Mouse (Mus musculus) erythroblast, embryonic 14.5 days (primary cell): ENCODE data around the gene Ces2b. TPM values are rescaled to one million over a fixed set of nuclear protein-coding genes. Genes with fewer than 3 reads are reported as not detected.
"Not testable (repeated sequence)": the region's sequence is repeated elsewhere in the genome, so short reads cannot be mapped to it uniquely, and the experiment has no call there.

Experiments
- H3K27me3 ChIP-seq: 2 replicates; pipeline ENCODE4 v1.6.1; 2012; ENCODE audit warnings: inconsistent platforms; ENCODE audit not compliant: control insufficient read depth
- H3K36me3 ChIP-seq: 2 replicates; pipeline ENCODE4 v1.6.1; 2012; ENCODE audit warnings: mild to moderate bottlenecking, inconsistent platforms; ENCODE audit not compliant: control insufficient read depth
- H3K4me1 ChIP-seq: 2 replicates; pipeline ENCODE4 v1.6.1; 2012; ENCODE audit warnings: inconsistent platforms; ENCODE audit not compliant: control insufficient read depth
- H3K4me3 ChIP-seq: replicated peaks from 2 replicates; pipeline ENCODE3; 2012; ENCODE audit warnings: moderate library complexity, mild to moderate bottlenecking, inconsistent platforms
- H3K9me3 ChIP-seq: 2 replicates; pipeline ENCODE4 v1.6.1; 2012; ENCODE audit warnings: low read length, inconsistent platforms, mixed read lengths; ENCODE audit not compliant: control insufficient read depth
- GATA1 ChIP-seq: IDR thresholded peaks from 2 replicates; pipeline ENCODE4 v1.6.1; 2012; ENCODE audit warnings: low read length, inconsistent platforms, mixed read lengths
- TAL1 ChIP-seq: IDR thresholded peaks from 3 replicates; pipeline ENCODE4 v1.6.1; 2012; ENCODE audit warnings: low read length, inconsistent platforms, mixed read lengths
- polyA plus RNA-seq: library from polyadenylated mRNA; stranded (reverse); fragments of >175 nt; gene quantifications from 2 replicates; pipeline ENCODE4 v1.2.3, GENCODE M21; 2012

The Ces2b gene
- polyA plus RNA-seq, 1 experiment, result not detected

- H3K4me1 ChIP-seq, result no peaks in the 10 kb centered on the region
- no peak overlapping the region for H3K4me3 ChIP-seq
- H3K9me3 ChIP-seq, result no peaks in the 10 kb centered on the region
- no peaks in the 10 kb centered on the region for H3K27me3 ChIP-seq
- no peaks in the 10 kb centered on the region for H3K36me3 ChIP-seq
- TF ChIP-seq TAL1 (no peak), GATA1 (no peak)
Observed at GRCm38 (mm10) chr8:104828221-104828620, 3.2 kb upstream of the Ces2b start.

GRCm38 (mm10) chr8:104841360-104842078, 10.1 kb downstream of the Ces2b start:
- TF ChIP-seq GATA1 (no peak), TAL1 (no peak)
- Histone ChIP-seq H3K4me1 (no peaks in the 10 kb centered on the region), H3K4me3 (no peak overlapping the region), H3K36me3 (no peaks in the 10 kb centered on the region), H3K27me3 (no peaks in the 10 kb centered on the region), H3K9me3 (no peaks in the 10 kb centered on the region)

GRCm38 (mm10) chr8:104846831-104847230, 15.5 kb downstream of the Ces2b start, which contains the start of gene Ces2c:
Ces2c (plus strand) TSS chr8:104847068.
- Histone ChIP-seq H3K4me1 (no peaks in the 10 kb centered on the region), H3K9me3 (no peaks in the 10 kb centered on the region), H3K27me3 (no peaks in the 10 kb centered on the region), H3K4me3 (no peak within 1 kb of the TSS), H3K36me3 (no peaks in the 10 kb centered on the region)
- TF ChIP-seq TAL1 (no peak), GATA1 (no peak)

- Histone ChIP-seq H3K4me1 (no peaks in the 10 kb centered on the region), H3K27me3 (no peaks in the 10 kb centered on the region), H3K9me3 (no peaks in the 10 kb centered on the region), H3K36me3 (no peaks in the 10 kb centered on the region), H3K4me3 (no peak overlapping the region)
- TF ChIP-seq TAL1 (no peak), GATA1 (no peak)
Observed at GRCm38 (mm10) chr8:104847741-104848462, 16.5 kb downstream of the Ces2b start.

- H3K4me3 ChIP-seq, H3K9me3 ChIP-seq, H3K36me3 ChIP-seq, H3K4me1 ChIP-seq, H3K27me3 ChIP-seq: not testable (repeated sequence)
Observed at GRCm38 (mm10) chr8:104866844-104867531, 35.6 kb downstream of the Ces2b start.

GRCm38 (mm10) chr8:104868876-104869275, 37.5 kb downstream of the Ces2b start:
- H3K4me3 ChIP-seq, H3K27me3 ChIP-seq, H3K4me1 ChIP-seq, H3K9me3 ChIP-seq, H3K36me3 ChIP-seq: not testable (repeated sequence)

GRCm38 (mm10) chr8:104886223-104886926, 55.0 kb downstream of the Ces2b start:
- not testable (repeated sequence) for H3K9me3 ChIP-seq

More at GRCm38 (mm10) chr8:104886223-104886926, 55.0 kb downstream of the Ces2b start:
- H3K4me3 ChIP-seq, H3K36me3 ChIP-seq, H3K27me3 ChIP-seq, H3K4me1 ChIP-seq: not testable (repeated sequence)

Other genes with a start within 250 kb of the Ces2b start
- 0.01 and 0.02 TPM in 2 replicates for gene Pdp2, start 240.1 kb upstream of the Ces2b start, polyA plus RNA-seq
- 0.08 TPM in 1 of 2 replicates, not detected in the other for gene Cdh16, start 207.2 kb upstream of the Ces2b start, polyA plus RNA-seq
- 0.05 and 0.12 TPM in 2 replicates for gene Rrad, start 200.2 kb upstream of the Ces2b start, polyA plus RNA-seq
- gene Ciao2b, start 189.6 kb upstream of the Ces2b start, polyA plus RNA-seq, result 7.5 and 10.3 TPM in 2 replicates
- not detected in 2 replicates for gene Ces2a, start 97.6 kb upstream of the Ces2b start, polyA plus RNA-seq
- not detected in 2 replicates for gene Ces2c, start 15.5 kb downstream of the Ces2b start, polyA plus RNA-seq
- gene Ces2e, start 94.7 kb downstream of the Ces2b start, polyA plus RNA-seq, result not detected in 2 replicates
- gene Ces2f, start 115.8 kb downstream of the Ces2b start, polyA plus RNA-seq, result not detected in 2 replicates
- gene Ces2g, start 130.1 kb downstream of the Ces2b start, polyA plus RNA-seq, result 1.3 and 1.7 TPM in 2 replicates
- not detected in 2 replicates for gene Ces2h, start 169.3 kb downstream of the Ces2b start, polyA plus RNA-seq
- not detected in 2 replicates for gene Ces3a, start 217.0 kb downstream of the Ces2b start, polyA plus RNA-seq